Mouse (Mus musculus) heart, postnatal 0 days (tissue): ENCODE results near the gene Tenm2.

ENCODE experiments used
- CTCF ChIP-seq: IDR thresholded peaks from 2 replicates; pipeline ENCODE4 v1.5.1; 2016; ENCODE audit warnings: antibody characterized with exemption, control low read depth, low read depth
- EP300 ChIP-seq: IDR thresholded peaks from 2 replicates; pipeline ENCODE4 v1.6.1; 2016; ENCODE audit warnings: antibody characterized with exemption, low read depth

DNA sequence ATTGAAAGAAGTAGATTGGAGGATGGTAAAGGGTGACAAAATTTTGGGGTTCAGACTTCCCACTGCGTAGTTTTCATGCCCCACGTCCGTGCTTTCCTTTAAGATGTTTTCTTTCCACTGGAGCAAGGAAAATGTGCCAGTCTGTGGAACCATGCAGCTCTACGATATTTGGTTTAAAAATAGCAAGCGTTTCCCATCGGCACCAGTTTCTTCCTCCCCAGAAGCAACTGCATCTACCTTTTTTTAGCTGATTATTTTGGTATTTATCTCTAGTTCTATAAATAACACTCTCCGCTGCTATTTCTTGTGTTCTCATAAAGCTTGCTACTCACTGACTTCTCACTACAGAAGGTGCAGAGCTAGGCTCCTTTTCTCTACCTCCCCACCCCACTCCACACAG, 864.0 kb downstream of the Tenm2 start:
- no peak for TF ChIP-seq CTCF
- TF ChIP-seq EP300, result no peak
